Mouse (Mus musculus) layer of hippocampus, adult 6 months (tissue): ENCODE data around the gene A430089I19Rik. TPM values are rescaled to one million over a fixed set of nuclear protein-coding genes. Genes with fewer than 3 reads are reported as not detected.

Source experiments
- long read RNA-seq, 2 experiments: library from polyadenylated mRNA; unstranded; transcript quantifications; one replicate each; pipeline ENCODE4 v2.0.0; 2019 to 2020
- polyA plus RNA-seq: library from polyadenylated mRNA; unstranded; fragments of <200 nt; fragmentation: Nextera tagmentation; gene quantifications from 2 replicates; pipeline ENCODE4 v1.2.3, GENCODE M21; 2021

The A430089I19Rik gene
- polyA plus RNA-seq = not detected in 2 replicates
- long read RNA-seq, experiment 1 = 0 reads
- long read RNA-seq, experiment 2 = 0 reads

DNA sequence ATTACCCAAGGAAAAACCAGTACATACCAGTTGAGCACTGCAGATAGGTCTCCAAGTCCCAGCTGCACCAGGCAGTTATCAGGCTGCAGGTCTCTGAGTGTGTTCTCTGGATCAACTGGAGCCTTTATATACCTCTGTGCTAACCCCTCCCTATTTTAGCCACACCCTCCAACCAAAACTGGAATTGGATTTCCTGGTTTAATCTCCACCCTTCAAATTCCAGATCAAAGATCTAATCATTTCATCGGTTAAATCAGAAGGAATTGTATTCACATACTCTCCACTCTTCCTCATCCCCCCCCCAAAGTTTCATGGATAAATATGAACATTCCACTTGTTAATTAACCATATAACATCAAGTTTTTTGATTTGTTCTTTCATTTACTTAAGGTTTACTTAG is at the start of gene A430089I19Rik:
A430089I19Rik (minus strand) TSS at position 101 of the 400 bp plus-strand sequence.

DNA sequence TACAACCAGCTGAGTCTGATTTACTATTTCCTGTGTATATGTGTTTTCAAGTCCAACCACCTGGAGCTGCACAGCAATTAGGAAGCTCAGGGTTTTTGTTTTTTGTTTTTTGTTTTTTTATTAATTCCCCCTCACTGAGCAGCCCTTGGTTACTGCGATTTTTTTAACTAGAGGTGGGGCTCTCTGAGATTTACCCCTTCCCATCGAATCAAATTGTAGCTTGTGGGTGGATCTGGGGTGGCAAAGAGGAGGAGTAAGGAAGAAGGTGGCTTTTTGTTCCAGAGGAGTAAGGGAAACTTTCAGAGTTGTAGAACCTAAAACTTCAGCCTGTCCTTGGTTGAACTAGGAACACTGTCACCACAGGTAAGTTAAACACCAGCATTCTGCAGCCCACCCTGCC is 32.9 kb upstream of the A430089I19Rik start, which contains the start of gene AA792892:
AA792892 (plus strand) TSS at position 301 of the 400 bp plus-strand sequence.

DNA sequence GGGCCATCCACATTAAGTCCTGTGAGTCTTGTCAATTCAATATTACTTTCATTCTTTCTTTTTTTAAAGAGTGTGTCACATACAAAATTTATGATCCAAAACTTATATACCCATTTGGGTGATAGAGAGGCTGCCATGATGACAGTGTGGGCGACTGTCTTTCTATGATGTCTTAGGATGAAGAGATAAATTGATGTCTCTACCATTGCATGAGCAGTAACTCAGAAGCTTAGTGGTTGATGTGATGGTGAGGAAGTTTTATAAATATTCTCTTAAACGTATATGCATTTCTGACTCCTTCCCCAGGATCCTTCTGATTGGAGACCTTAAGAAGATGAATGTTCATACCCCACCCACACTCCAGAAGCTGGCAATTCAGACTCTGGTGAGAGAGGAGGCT is 7.5 kb upstream of the A430089I19Rik start, which contains the start of gene Gm6502:
Gm6502 (plus strand) TSS at position 301 of the 400 bp plus-strand sequence.

Other genes starting within 250 kb of the A430089I19Rik start
- not detected in 2 replicates for gene BC061212, start 236.3 kb downstream of the A430089I19Rik start, polyA plus RNA-seq
- gene Gm6351, start 230.4 kb downstream of the A430089I19Rik start, polyA plus RNA-seq = not detected in 2 replicates
- gene Gm3106, start 88.8 kb downstream of the A430089I19Rik start, polyA plus RNA-seq = not detected in 2 replicates
- gene Gm6502, start 7.6 kb upstream of the A430089I19Rik start, polyA plus RNA-seq = not detected in 2 replicates
- gene AA792892, start 33.0 kb upstream of the A430089I19Rik start, polyA plus RNA-seq = not detected in 2 replicates
- gene Gm7682, start 139.0 kb upstream of the A430089I19Rik start, polyA plus RNA-seq = not detected in 2 replicates
- not detected in 2 replicates for gene Gm3139, start 219.5 kb upstream of the A430089I19Rik start, polyA plus RNA-seq